Mouse (Mus musculus) spleen, embryonic (tissue): Measurements from ENCODE around the gene Tmem144.

ENCODE experiments used
- CTCF ChIA-PET: fragments of 350-600 bp; sonication (Branson Sonifier 250); formaldehyde crosslinking; loops from one replicate; lab custom pipeline; 2022; lab: Charles Lee

Tmem144 gene

GRCm38 (mm10) chr3:79852654-79853166 lies at the start of gene Tmem144:
Tmem144 (minus strand) TSS chr3:79852773.
- CTCF ChIA-PET = interaction anchor here (0.5 kb wide), 2 partner anchors 32 to 80 kb away, joined by 3 read pairs; no protein-coding TSS in a partner anchor

GRCm38 (mm10) chr3:79901734-79902133 lies 49.2 kb upstream of the Tmem144 start:
- CTCF ChIA-PET = no interaction called here

- CTCF ChIA-PET = no interaction called here
These were observed 48.7 kb upstream of the Tmem144 start for GRCm38 (mm10) chr3:79901321-79901720.

GRCm38 (mm10) chr3:79900502-79900901 lies 47.9 kb upstream of the Tmem144 start:
- CTCF ChIA-PET = no interaction called here

- CTCF ChIA-PET = no interaction called here
These were observed 47.3 kb upstream of the Tmem144 start for GRCm38 (mm10) chr3:79899906-79900305.

- CTCF ChIA-PET = no interaction called here
These were observed 45.9 kb upstream of the Tmem144 start for GRCm38 (mm10) chr3:79898514-79898913.

- CTCF ChIA-PET = no interaction called here
These were observed 45.2 kb upstream of the Tmem144 start for GRCm38 (mm10) chr3:79897534-79898370.

GRCm38 (mm10) chr3:79887966-79888365 lies 35.4 kb upstream of the Tmem144 start:
- CTCF ChIA-PET = no interaction called here

GRCm38 (mm10) chr3:79887161-79887855 lies 34.7 kb upstream of the Tmem144 start:
- CTCF ChIA-PET = interaction anchor here (0.6 kb wide), 1 partner anchor 648 kb away, joined by 6 read pairs; no protein-coding TSS in a partner anchor

- CTCF ChIA-PET = interaction anchor here (0.6 kb wide), 1 partner anchor 647 kb away, joined by 6 read pairs; no protein-coding TSS in a partner anchor
These were observed 34.0 kb upstream of the Tmem144 start for GRCm38 (mm10) chr3:79886357-79887091.

- CTCF ChIA-PET = no interaction called here
These were observed 33.2 kb upstream of the Tmem144 start for GRCm38 (mm10) chr3:79885686-79886356.

GRCm38 (mm10) chr3:79884761-79885189 lies 32.2 kb upstream of the Tmem144 start:
- CTCF ChIA-PET = interaction anchor here (0.7 kb wide), 1 partner anchor 32 kb away, joined by 3 read pairs; no protein-coding TSS in a partner anchor

GRCm38 (mm10) chr3:79884305-79884704 lies 31.7 kb upstream of the Tmem144 start, which contains the start of gene Fam198b:
Fam198b (plus strand) TSS chr3:79884533.
- CTCF ChIA-PET = no interaction called here

GRCm38 (mm10) chr3:79883092-79883491 lies 30.5 kb upstream of the Tmem144 start:
- CTCF ChIA-PET = no interaction called here

- CTCF ChIA-PET = no interaction called here
These were observed 29.1 kb upstream of the Tmem144 start for GRCm38 (mm10) chr3:79881645-79882044.

- CTCF ChIA-PET = no interaction called here
These were observed 26.7 kb upstream of the Tmem144 start for GRCm38 (mm10) chr3:79879246-79879645.

- CTCF ChIA-PET = no interaction called here
These were observed 25.8 kb upstream of the Tmem144 start for GRCm38 (mm10) chr3:79878350-79878749.

GRCm38 (mm10) chr3:79875471-79875870 lies 22.9 kb upstream of the Tmem144 start:
- CTCF ChIA-PET = no interaction called here

- CTCF ChIA-PET = no interaction called here
These were observed 14.6 kb upstream of the Tmem144 start for GRCm38 (mm10) chr3:79867121-79867709.

GRCm38 (mm10) chr3:79866526-79866925 lies 14.0 kb upstream of the Tmem144 start:
- CTCF ChIA-PET = no interaction called here
